Mouse (Mus musculus): ENCODE data around the gene Mllt10. TPM values are rescaled to one million over a fixed set of nuclear protein-coding genes. Genes with fewer than 3 reads are reported as not detected.
"Not testable (repeated sequence)": the region's sequence is repeated elsewhere in the genome, so short reads cannot be mapped to it uniquely, and the experiment has no call there.

Gene Mllt10
- total and polyA plus RNA-seq, 2 experiments from 2014 or later, result 27.4 to 31.3 TPM

DNA sequence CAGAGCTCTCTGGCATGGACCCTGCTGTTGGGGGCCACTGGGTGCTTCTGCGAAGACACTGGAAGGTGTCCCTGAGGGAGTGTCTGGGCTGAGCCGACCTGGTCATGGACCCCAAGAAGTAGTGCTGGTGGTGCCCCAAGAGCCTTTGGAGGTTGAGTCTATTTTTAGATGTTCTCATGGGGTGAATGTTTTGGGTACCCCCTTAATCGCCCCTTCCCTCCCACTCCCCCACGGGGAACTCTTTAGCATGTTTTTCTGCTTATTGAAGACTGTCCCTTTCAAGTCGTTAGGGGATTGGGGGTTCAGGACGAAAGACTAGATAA is 10.6 kb downstream of the Mllt10 start:
- no peak for DNase-seq
- H3K4me2 ChIP-seq (ENCODE audit: low read depth), result peak overlapping the region; percentile 86
- no peak for TF ChIP-seq CTCF (IDR thresholded peaks at IDR 0.05; ENCODE audit: low read depth)
- 6% methylated on average over 6 of the region's 6 CpGs for WGBS
- no peaks in the 10 kb centered on the region for H3K27me3 ChIP-seq (ENCODE audit: insufficient read depth, low read length)
- H3K4me3 ChIP-seq (ENCODE audit: low read depth, low read length), result peak overlapping the region; percentile 91
- no peaks in the 10 kb centered on the region for H3K9me3 ChIP-seq (ENCODE audit: low read length)
- peak overlapping the region; percentile 99 for H3K27ac ChIP-seq (ENCODE audit: low read depth, low read length)
- H3K36me3 ChIP-seq (ENCODE audit: insufficient read depth), result 0 out of 2 replicates have a peak, but pooled peaks cover 5% of the 10 kb centered on the region
- H3K4me1 ChIP-seq (ENCODE audit: insufficient read depth), result no peaks in the 10 kb centered on the region
- peak overlapping the region; percentile 96 for H3K9ac ChIP-seq
- ATAC-seq, result no peak

GRCm38 (mm10) chr2:18066436-18066835 is 11.4 kb downstream of the Mllt10 start:
- no peak overlapping the region for H3K4me3 ChIP-seq (ENCODE audit: low read depth, low read length)
- DNase-seq (no peak), ATAC-seq (no peak)
- no peaks in the 10 kb centered on the region for H3K4me1 ChIP-seq (ENCODE audit: insufficient read depth)
- H3K4me2 ChIP-seq (ENCODE audit: low read depth), result no peak overlapping the region
- H3K27ac ChIP-seq (ENCODE audit: low read depth, low read length), result no peak overlapping the region
- TF ChIP-seq CTCF (IDR thresholded peaks at IDR 0.05; ENCODE audit: low read depth), result no peak
- no peaks in the 10 kb centered on the region for H3K9me3 ChIP-seq (ENCODE audit: low read length)
- no peaks in the 10 kb centered on the region for H3K27me3 ChIP-seq (ENCODE audit: insufficient read depth, low read length)
- H3K9ac ChIP-seq, result no peak overlapping the region
- 0 out of 2 replicates have a peak, but pooled peaks cover 5% of the 10 kb centered on the region for H3K36me3 ChIP-seq (ENCODE audit: insufficient read depth)

DNA sequence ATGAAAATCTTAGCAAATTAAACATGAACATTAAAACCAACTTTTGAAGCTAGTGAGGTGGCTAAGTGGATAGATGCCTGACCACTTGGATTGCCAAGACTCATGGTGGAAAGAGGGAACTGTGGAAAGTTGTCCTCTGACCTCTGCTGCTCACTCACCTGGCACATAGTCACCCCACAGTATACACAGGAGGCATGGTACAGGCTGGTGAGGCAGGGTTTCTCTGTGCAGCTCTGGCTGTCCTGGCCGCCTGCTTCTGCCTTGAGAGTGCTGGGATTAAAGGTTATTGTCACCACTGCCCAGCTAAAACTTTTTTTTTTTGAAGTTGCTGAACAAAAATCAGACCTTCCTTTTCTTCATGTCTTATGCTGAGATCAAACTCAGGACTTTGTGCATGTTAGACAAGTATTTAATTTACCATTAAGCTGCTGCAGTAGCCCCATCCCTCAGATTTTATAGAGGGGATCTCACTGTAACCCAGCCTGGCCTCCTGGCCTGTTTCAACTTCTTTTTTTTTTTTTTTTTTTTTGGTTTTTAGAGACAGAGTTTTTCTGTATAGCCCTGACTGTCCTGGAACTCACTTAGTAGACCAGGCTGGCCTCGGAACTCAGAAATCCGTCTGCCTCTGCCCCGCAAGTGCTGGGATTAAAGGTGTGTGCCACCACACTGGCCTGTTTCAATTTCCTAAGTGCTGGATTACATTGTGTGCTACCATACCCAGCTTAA is 13.2 kb downstream of the Mllt10 start:
- Histone ChIP-seq H3K9me3 (ENCODE audit: low read length) (no peaks in the 10 kb centered on the region), H3K36me3 (ENCODE audit: insufficient read depth) (0 out of 2 replicates have a peak, but pooled peaks cover 5% of the 10 kb centered on the region), H3K4me2 (ENCODE audit: low read depth) (no peak overlapping the region), H3K4me3 (ENCODE audit: low read depth, low read length) (no peak overlapping the region), H3K4me1 (ENCODE audit: insufficient read depth) (no peaks in the 10 kb centered on the region; the same call in 1 of the 2 replicates), H3K9ac (no peak overlapping the region), H3K27me3 (ENCODE audit: insufficient read depth, low read length) (no peaks in the 10 kb centered on the region), H3K27ac (ENCODE audit: low read depth, low read length) (no peak overlapping the region)
- TF ChIP-seq CTCF (IDR thresholded peaks at IDR 0.05; ENCODE audit: low read depth), result no peak
- ATAC-seq, result no peak
- WGBS, result 87% methylated on average over 4 of the region's 4 CpGs
- no peak for DNase-seq

DNA sequence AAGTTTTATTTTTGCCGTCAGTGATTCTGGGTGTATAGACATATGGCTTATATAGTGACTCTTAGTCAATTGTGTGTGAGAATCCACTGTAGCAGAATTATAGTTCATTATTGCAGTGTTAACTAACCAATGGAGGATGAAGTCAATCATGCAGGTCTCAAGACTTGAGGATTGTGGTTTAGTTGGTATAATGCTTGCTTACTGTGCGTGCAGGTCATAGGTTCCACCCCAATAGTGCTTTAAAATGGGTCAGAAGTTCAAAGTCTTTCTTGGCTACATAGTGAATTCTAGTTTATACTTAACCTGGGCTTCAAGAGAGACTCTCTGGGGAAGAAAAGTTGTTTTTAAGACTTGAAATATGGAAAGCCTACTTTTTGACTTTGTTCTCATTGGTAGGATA is 16.9 kb downstream of the Mllt10 start:
- DNase-seq, result no peak
- no peak for ATAC-seq
- H3K4me2 ChIP-seq (ENCODE audit: low read depth), result no peak overlapping the region
- no peak for TF ChIP-seq CTCF (IDR thresholded peaks at IDR 0.05; ENCODE audit: low read depth)
- 90% methylated on average over 2 of the region's 2 CpGs for WGBS
- H3K9me3 ChIP-seq (ENCODE audit: low read length), result no peaks in the 10 kb centered on the region
- H3K9ac ChIP-seq, result no peak overlapping the region
- H3K4me3 ChIP-seq (ENCODE audit: low read depth, low read length), result no peak overlapping the region
- H3K27me3 ChIP-seq (ENCODE audit: insufficient read depth, low read length), result no peaks in the 10 kb centered on the region
- H3K27ac ChIP-seq (ENCODE audit: low read depth, low read length), result no peak overlapping the region
- peaks cover 12% of the 10 kb centered on the region for H3K36me3 ChIP-seq (ENCODE audit: insufficient read depth)
- no peaks in the 10 kb centered on the region; the same call in 1 of the 2 replicates for H3K4me1 ChIP-seq (ENCODE audit: insufficient read depth)

GRCm38 (mm10) chr2:18080182-18080860 is 25.3 kb downstream of the Mllt10 start:
- WGBS, result 81% methylated on average over 2 of the region's 2 CpGs
- H3K9ac ChIP-seq, result no peak overlapping the region
- ATAC-seq, result no peak
- H3K4me3 ChIP-seq (ENCODE audit: low read depth, low read length), result no peak overlapping the region
- DNase-seq, result no peak
- H3K9me3 ChIP-seq (ENCODE audit: low read length), result no peaks in the 10 kb centered on the region
- H3K4me1 ChIP-seq (ENCODE audit: insufficient read depth), result no peaks in the 10 kb centered on the region
- no peak overlapping the region for H3K27ac ChIP-seq (ENCODE audit: low read depth, low read length)
- peaks cover 30% of the 10 kb centered on the region for H3K36me3 ChIP-seq (ENCODE audit: insufficient read depth)
- no peak for TF ChIP-seq CTCF (IDR thresholded peaks at IDR 0.05; ENCODE audit: low read depth)
- no peaks in the 10 kb centered on the region for H3K27me3 ChIP-seq (ENCODE audit: insufficient read depth, low read length)
- H3K4me2 ChIP-seq (ENCODE audit: low read depth), result no peak overlapping the region

DNA sequence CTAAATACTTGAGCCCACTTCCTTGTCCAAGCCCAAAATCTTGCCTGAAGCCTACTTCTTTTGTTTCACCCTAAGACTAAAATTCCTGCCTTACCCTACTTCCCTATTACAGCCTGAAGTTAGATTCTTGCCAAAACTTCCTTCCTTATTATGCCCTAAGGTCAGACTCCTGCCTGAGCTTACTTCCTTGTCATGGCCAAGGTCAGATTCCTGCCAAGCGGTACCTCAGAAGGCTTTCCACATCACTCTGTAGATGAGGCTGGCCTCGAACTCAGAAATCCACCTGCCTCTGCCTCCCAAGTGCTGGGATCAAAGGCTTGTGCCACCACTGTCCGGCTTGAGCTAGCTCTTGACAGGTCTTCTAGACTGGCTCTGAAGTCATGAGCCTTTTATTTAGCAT is 32.7 kb downstream of the Mllt10 start:
- WGBS, result 95% methylated on average over 3 of the region's 3 CpGs
- not testable (repeated sequence) for H3K4me2 ChIP-seq (ENCODE audit: low read depth); H3K9ac ChIP-seq; ATAC-seq; DNase-seq; H3K9me3 ChIP-seq (ENCODE audit: low read length); H3K4me1 ChIP-seq (ENCODE audit: insufficient read depth); H3K4me3 ChIP-seq (ENCODE audit: low read depth, low read length); H3K27ac ChIP-seq (ENCODE audit: low read depth, low read length); H3K27me3 ChIP-seq (ENCODE audit: insufficient read depth, low read length)
- H3K36me3 ChIP-seq (ENCODE audit: insufficient read depth), result peaks cover 42% of the 10 kb centered on the region

- Histone ChIP-seq H3K4me2 (ENCODE audit: low read depth) (no peak overlapping the region), H3K4me3 (ENCODE audit: low read depth, low read length) (no peak overlapping the region), H3K27me3 (ENCODE audit: insufficient read depth, low read length) (no peaks in the 10 kb centered on the region), H3K9me3 (ENCODE audit: low read length) (no peaks in the 10 kb centered on the region), H3K9ac (no peak overlapping the region), H3K36me3 (ENCODE audit: insufficient read depth) (peaks cover 18% of the 10 kb centered on the region), H3K4me1 (ENCODE audit: insufficient read depth) (no peaks in the 10 kb centered on the region), H3K27ac (ENCODE audit: low read depth, low read length) (no peak overlapping the region)
- ATAC-seq (no peak), DNase-seq (no peak)
- WGBS, result 83% methylated on average over 1 of the region's 1 CpGs
- no peak for TF ChIP-seq CTCF (IDR thresholded peaks at IDR 0.05; ENCODE audit: low read depth)
These were observed 38.8 kb downstream of the Mllt10 start for GRCm38 (mm10) chr2:18093858-18094257.
